Comparison of ENCODE assay signal across 16 mouse cellular contexts in genomic region chr10:3479772-3480171, GRCm38 (mm10).
"Had no signal": no experiment of that assay in that cellular context is flagged by ENCODE, and none has a peak within 500 bp of the region (broad histone marks: within the 10 kb centered on the region; RNA-seq: fewer than 3 reads in every experiment).

No protein-coding gene starts in this region.

- H3K36me3 ChIP-seq: liver, embryonic 13.5 days; midbrain, embryonic 13.5 days; neural tube, embryonic 12.5 days; neural tube, embryonic 15.5 days; stomach, embryonic 15.5 days had no signal

- H3K27me3 ChIP-seq: liver, embryonic 13.5 days; midbrain, embryonic 13.5 days; neural tube, embryonic 12.5 days; neural tube, embryonic 15.5 days; stomach, embryonic 15.5 days had no signal

- ATAC-seq: midbrain, embryonic 13.5 days had no signal

- H3K27ac ChIP-seq: liver, embryonic 13.5 days; midbrain, embryonic 13.5 days; neural tube, embryonic 12.5 days; neural tube, embryonic 15.5 days; stomach, embryonic 15.5 days had no signal

- H3K4me1 ChIP-seq: liver, embryonic 13.5 days; midbrain, embryonic 13.5 days; neural tube, embryonic 12.5 days; neural tube, embryonic 15.5 days; stomach, embryonic 15.5 days had no signal

- H3K4me3 ChIP-seq: liver, embryonic 13.5 days; midbrain, embryonic 13.5 days; neural tube, embryonic 12.5 days; neural tube, embryonic 15.5 days; stomach, embryonic 15.5 days had no signal

- H3K9me3 ChIP-seq: liver, embryonic 13.5 days; neural tube, embryonic 15.5 days; stomach, embryonic 15.5 days had no signal

- DNase-seq: kidney, adult 18-20 months; kidney, adult 9 months; kidney, postnatal 14 days; kidney, postnatal 4 days; liver, embryonic 13.5 days; lung, adult 2 months; lung, postnatal 14 days; lung, postnatal 4 days; retina, postnatal 1 day; right cerebral cortex, postnatal 25 days; spleen, adult 18-20 months; thymus, postnatal 25 days had no signal
